Mouse (Mus musculus) activated CD4-positive, CD25-positive, alpha-beta regulatory T cell, adult 9 weeks (primary cell): ENCODE measurements around the gene Zfp784. TPM values are rescaled to one million over a fixed set of nuclear protein-coding genes. Genes with fewer than 3 reads are reported as not detected.

Source experiments
- polyA plus RNA-seq: library from polyadenylated mRNA; unstranded; fragments of 100-300 nt; shearing (Covaris generic); gene quantifications from one replicate; pipeline ENCODE4 v1.2.1, GENCODE M21; 2017

Gene Zfp784
- polyA plus RNA-seq: 3.7 TPM

DNA sequence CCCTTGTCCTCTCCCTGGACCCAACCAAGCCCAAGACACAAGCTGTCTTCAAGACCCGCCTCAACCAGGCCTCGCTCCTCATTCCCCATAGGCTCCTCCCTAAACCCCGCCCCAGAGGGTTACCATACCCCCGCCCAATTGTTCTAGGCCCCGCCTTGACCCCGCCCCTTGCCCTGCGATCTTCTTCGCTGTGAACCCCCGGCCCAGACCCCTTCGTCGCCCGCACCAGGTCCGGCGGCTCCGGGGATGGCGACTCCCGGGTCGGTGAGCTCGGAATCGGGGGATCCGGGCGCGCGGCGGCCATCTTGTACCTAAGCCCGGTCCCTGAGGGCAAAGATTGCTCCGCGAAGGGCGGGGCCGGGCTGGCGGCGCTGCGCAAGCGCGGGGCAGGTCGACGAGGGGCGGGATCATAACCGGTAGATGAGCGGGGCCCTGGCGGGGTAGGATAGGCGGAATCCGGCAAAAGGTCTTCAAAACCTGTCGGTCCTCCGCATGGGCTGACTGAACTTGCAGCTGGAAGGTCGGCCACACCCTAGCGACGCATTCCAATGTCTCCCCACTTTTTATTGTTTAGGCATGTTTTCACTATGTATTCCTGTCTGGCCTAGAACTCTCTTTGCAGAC lies at the start of gene Zfp784:
Gene Zfp784, minus strand, starts transcription at position 338 of the 624 bp plus-strand sequence.

GRCm38 (mm10) chr7:5080010-5080751 lies 41.9 kb upstream of the Zfp784 start, which contains the start of gene Epn1:
Gene Epn1, plus strand, starts transcription at chr7:5080235.

GRCm38 (mm10) chr7:5061774-5062359 lies 23.6 kb upstream of the Zfp784 start, which contains the start of gene U2af2:
Gene U2af2, plus strand, starts transcription at chr7:5062143.

GRCm38 (mm10) chr7:5051193-5052192 lies 13.2 kb upstream of the Zfp784 start, which contains the start of gene Zfp580:
Gene Zfp580, plus strand, starts transcription at chr7:5051538.

DNA sequence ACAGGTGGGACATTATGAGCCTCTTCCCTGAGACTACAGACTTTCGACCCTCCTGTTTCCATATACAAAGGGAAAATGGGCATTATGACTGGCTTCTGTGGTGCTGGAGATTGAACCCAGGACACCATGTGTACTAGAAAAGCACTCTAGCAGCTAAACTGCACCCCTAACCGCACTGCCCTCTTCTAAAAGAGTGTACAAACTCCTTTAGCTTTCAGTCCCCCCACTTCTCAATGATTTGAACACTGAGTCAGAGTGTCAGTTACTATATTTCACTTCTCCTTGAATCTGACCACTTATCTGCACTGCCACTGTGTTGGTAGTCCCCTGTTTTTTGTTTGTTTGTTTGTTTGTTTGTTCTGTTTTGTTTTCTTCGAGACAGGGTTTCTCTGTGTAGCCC lies 4.4 kb downstream of the Zfp784 start, which contains the start of gene 4632433K11Rik:
Gene 4632433K11Rik, plus strand, starts transcription at position 301 of the 400 bp plus-strand sequence.

GRCm38 (mm10) chr7:5020000-5020681 lies 18.1 kb downstream of the Zfp784 start, which contains the start of the genes Zfp865 and Ccdc106:
Gene Zfp865, plus strand, starts transcription at chr7:5020376.
Gene Ccdc106, plus strand, starts transcription at chr7:5020553.

DNA sequence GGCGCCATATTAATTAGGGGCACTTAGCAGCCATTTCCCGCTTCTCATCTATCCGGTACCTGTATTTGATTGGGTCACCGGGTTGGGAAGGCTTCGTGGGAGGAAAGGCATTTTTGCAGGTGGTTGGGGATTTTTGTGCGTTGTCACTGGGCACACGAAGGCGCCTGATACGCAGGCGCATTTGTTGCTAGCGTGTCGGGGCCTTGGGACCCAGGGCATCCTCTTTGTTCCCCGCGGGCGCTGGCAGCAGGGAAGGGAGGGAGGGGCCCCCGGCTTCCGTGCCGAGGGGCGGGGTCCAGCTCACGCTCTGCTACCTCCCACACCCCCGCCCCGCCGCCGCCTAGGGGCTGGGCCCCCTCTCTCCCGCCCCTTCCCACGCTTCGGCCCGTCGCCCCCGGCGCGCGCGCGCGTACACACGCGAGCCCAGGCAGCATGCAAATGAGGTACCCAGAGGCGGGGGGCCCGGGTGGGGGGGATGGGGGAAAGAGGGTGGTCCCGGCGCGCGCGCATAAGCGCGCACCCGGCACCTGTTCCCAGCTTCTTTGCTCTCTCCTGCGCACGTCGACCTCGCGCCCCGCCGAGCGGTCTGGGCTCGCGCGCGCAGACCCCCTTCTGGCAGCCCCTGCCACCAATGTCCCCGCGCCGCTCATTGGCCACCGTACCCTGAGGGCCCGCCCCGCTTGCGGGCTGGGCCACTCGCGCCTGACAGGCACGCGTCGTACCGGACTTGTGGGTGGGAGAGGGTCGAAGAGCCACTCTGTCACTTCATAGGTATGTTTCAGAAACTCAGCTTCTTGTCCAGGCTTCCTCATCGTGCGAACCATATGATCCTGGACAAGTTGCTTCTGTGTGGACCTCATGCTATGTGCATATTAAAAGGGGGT lies 22.9 kb downstream of the Zfp784 start, which contains the start of gene Gm44973:
Gene Gm44973, plus strand, starts transcription at position 379 of the 884 bp plus-strand sequence.

DNA sequence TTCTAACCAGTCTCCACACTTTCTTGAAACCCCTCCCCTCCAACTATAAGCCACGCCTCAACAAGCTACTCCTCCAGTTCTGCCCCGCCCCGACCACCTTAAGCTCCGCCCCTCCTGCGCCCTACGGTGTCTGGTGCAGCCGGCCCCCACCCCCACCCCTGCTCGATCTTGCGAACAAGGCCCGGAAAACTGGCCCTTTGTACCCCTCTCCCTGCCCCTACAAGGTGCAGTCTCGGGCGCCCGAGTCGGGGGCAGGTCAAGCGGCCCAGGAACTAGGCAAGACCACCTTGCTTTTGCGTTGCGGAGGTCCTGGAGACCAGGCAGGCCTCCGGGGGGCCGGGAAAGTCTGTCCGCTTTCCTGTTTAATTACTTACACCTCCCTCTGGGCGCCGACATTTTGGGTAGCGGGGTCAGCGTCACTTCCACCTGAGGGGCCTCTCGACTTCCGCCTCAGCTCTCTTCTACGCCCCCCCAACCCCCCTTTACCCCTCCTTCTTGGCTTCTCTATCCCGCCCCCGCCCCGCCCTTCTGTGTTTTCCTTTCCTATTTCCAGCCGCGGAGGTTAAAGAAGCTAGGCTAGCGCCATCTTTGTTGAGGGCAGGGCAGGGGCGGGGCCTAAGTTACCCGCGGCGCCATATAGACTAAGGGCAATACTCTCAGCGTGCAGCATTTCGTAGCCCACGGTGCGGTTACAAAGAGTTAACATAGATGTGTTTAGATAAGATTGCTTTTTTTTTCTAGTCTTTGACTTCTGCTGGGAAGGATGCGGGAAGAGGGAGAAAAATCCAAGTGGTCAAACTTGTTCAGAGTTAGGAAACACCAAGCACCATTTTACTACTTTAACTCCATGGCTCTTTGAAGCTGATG lies 23.8 kb downstream of the Zfp784 start, which contains the start of the genes Zfp524 and Fiz1:
Gene Zfp524, plus strand, starts transcription at position 165 of the 867 bp plus-strand sequence.
Gene Fiz1, minus strand, starts transcription at position 447 of the 867 bp plus-strand sequence.

GRCm38 (mm10) chr7:4996003-4996895 lies 42.0 kb downstream of the Zfp784 start, which contains the start of gene Zfp579:
Gene Zfp579, minus strand, starts transcription at chr7:4996158.

Other genes with a start within 250 kb of the Zfp784 start
- 1.3 TPM for gene Tmem238, start 248.8 kb downstream of the Zfp784 start, polyA plus RNA-seq
- 423 TPM for gene Rpl28, start 245.6 kb downstream of the Zfp784 start, polyA plus RNA-seq
- gene Ube2s, start 225.9 kb downstream of the Zfp784 start, polyA plus RNA-seq: 105 TPM
- not detected for gene Shisa7, start 193.8 kb downstream of the Zfp784 start, polyA plus RNA-seq
- gene Isoc2b, start 168.2 kb downstream of the Zfp784 start, polyA plus RNA-seq: 43.7 TPM
- 0.53 TPM for gene Isoc2a, start 161.3 kb downstream of the Zfp784 start, polyA plus RNA-seq
- not detected for gene Gm36210, start 131.9 kb downstream of the Zfp784 start, polyA plus RNA-seq
- gene Zfp628, start 123.2 kb downstream of the Zfp784 start, polyA plus RNA-seq: 1.6 TPM
- gene Nat14, start 116.4 kb downstream of the Zfp784 start, polyA plus RNA-seq: 0.90 TPM
- gene Ssc5d, start 112.7 kb downstream of the Zfp784 start, polyA plus RNA-seq: not detected
- 0.84 TPM for gene Sbk2, start 74.0 kb downstream of the Zfp784 start, polyA plus RNA-seq
- gene Sbk3, start 67.3 kb downstream of the Zfp784 start, polyA plus RNA-seq: not detected
- 13.5 TPM for gene Zfp579, start 42.3 kb downstream of the Zfp784 start, polyA plus RNA-seq
- 34.1 TPM for gene Zfp524, start 24.0 kb downstream of the Zfp784 start, polyA plus RNA-seq
- gene Fiz1, start 23.7 kb downstream of the Zfp784 start, polyA plus RNA-seq: 39.2 TPM
- gene Gm44973, start 22.9 kb downstream of the Zfp784 start, polyA plus RNA-seq: 5.7 TPM
- 6.2 TPM for gene Zfp865, start 18.1 kb downstream of the Zfp784 start, polyA plus RNA-seq
- not detected for gene Ccdc106, start 17.9 kb downstream of the Zfp784 start, polyA plus RNA-seq
- not detected for gene 4632433K11Rik, start 4.3 kb downstream of the Zfp784 start, polyA plus RNA-seq
- 1.1 TPM for gene Zfp580, start 13.1 kb upstream of the Zfp784 start, polyA plus RNA-seq
- gene U2af2, start 23.7 kb upstream of the Zfp784 start, polyA plus RNA-seq: 98.6 TPM
- 12.4 TPM for gene Epn1, start 41.8 kb upstream of the Zfp784 start, polyA plus RNA-seq
- not detected for gene Rfpl4, start 78.5 kb upstream of the Zfp784 start, polyA plus RNA-seq
- 0.29 TPM for gene Rasl2-9, start 87.5 kb upstream of the Zfp784 start, polyA plus RNA-seq
- 0.12 TPM for gene Vmn1r55, start 111.2 kb upstream of the Zfp784 start, polyA plus RNA-seq
- not detected for gene Vmn1r56, start 158.3 kb upstream of the Zfp784 start, polyA plus RNA-seq
- not detected for gene Vmn1r57, start 180.0 kb upstream of the Zfp784 start, polyA plus RNA-seq